Mouse (Mus musculus): ENCODE results near the gene Gemin7.

Gene Gemin7

GRCm38 (mm10) chr7:19547344-19547969, 29.9 kb downstream of the Gemin7 start:
- no peak for DNase-seq (ENCODE audit: low spot score)

- no peak for DNase-seq (ENCODE audit: low spot score)
Measured at GRCm38 (mm10) chr7:19546007-19546406, 31.4 kb downstream of the Gemin7 start.

- DNase-seq (ENCODE audit: low spot score), result no peak
Measured at GRCm38 (mm10) chr7:19543584-19543983, 33.8 kb downstream of the Gemin7 start.

- no peak for DNase-seq (ENCODE audit: low spot score)
Measured at GRCm38 (mm10) chr7:19542155-19542691, 35.2 kb downstream of the Gemin7 start.

- DNase-seq (ENCODE audit: low spot score), result no peak
Measured at GRCm38 (mm10) chr7:19541681-19542154, 35.7 kb downstream of the Gemin7 start.

GRCm38 (mm10) chr7:19540771-19541566, 36.4 kb downstream of the Gemin7 start:
- no peak for DNase-seq (ENCODE audit: low spot score)

- DNase-seq (ENCODE audit: low spot score), result no peak
Measured at GRCm38 (mm10) chr7:19534676-19535075, 42.7 kb downstream of the Gemin7 start.

- no peak for DNase-seq (ENCODE audit: low spot score)
Measured at GRCm38 (mm10) chr7:19532240-19532639, 45.2 kb downstream of the Gemin7 start.

- no peak for DNase-seq (ENCODE audit: low spot score)
Measured at GRCm38 (mm10) chr7:19531077-19531476, 46.3 kb downstream of the Gemin7 start.

GRCm38 (mm10) chr7:19525105-19525481, 52.3 kb downstream of the Gemin7 start:
- DNase-seq (ENCODE audit: low spot score), result no peak

GRCm38 (mm10) chr7:19524420-19525104, 52.8 kb downstream of the Gemin7 start:
- DNase-seq (ENCODE audit: low spot score), result no peak

GRCm38 (mm10) chr7:19523757-19524419, 53.5 kb downstream of the Gemin7 start:
- DNase-seq (ENCODE audit: low spot score), result no peak

- no peak for DNase-seq (ENCODE audit: low spot score)
Measured at GRCm38 (mm10) chr7:19523017-19523756, 54.2 kb downstream of the Gemin7 start.

- no peak for DNase-seq (ENCODE audit: low spot score)
Measured at GRCm38 (mm10) chr7:19520032-19520431, 57.4 kb downstream of the Gemin7 start.

GRCm38 (mm10) chr7:19517652-19518365, 59.6 kb downstream of the Gemin7 start, which contains the start of gene Nkpd1:
TSS of gene Nkpd1 (plus strand) at chr7:19517838.
- DNase-seq (ENCODE audit: low spot score), result no peak

All from spleen, adult 12 weeks (tissue).